Mouse (Mus musculus): Measurements from ENCODE around the gene Agmat. TPM values are rescaled to one million over a fixed set of nuclear protein-coding genes. Genes with fewer than 3 reads are reported as not detected.

The Agmat gene
- not detected in 2 replicates for total RNA-seq (2014; rRNA removed)
- not detected in 2 replicates for polyA plus RNA-seq (2015; fragmentation: Nextera tagmentation; extraction: Ambion mirVana)

DNA sequence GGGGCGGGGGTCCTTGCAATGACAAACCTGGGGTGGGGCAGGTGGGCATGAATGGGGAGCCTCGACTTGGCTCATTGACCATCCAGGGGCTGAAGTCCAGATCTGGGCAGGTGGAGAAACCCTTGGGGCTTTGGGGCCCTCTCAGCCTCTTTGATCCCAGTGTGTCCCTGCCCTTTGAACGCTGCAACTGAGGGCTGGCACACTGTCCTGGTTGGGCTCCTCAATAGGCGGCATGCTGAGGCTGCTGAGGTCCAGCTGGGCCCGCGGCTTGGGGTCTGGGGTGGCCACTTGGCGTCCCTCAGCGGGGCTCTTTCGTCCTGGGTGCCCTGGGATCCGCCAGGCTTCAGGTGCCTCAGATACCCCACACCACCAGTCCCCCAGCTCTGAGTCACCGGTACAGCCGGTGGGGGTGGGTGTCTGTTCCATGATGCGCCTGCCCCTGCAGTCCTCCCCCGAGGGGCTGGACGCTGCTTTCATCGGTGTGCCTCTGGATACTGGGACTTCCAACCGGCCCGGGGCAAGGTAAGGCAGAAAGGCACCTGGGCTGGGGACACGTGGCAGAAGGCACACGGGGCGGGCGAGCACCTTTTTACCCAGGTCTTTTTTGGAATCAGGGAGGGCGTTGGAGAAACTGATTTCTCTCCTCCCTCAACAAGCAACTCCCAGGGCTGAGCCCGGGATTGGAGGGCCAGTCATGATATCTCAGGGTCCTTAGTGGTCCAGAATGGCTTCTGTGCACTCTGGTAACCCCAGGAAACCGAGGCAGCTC lies at the start of gene Agmat:
Gene Agmat (plus strand): TSS at position 95 of the 769 bp plus-strand sequence.
- Histone ChIP-seq H3K4me1 (ENCODE audit: insufficient read depth) (no peaks in the 10 kb centered on the region), H3K27ac (ENCODE audit: low read depth, low read length) (no peak within 1 kb of the TSS), H3K36me3 (ENCODE audit: insufficient read depth) (no peaks in the 10 kb centered on the region), H3K27me3 (ENCODE audit: insufficient read depth, low read length) (no peaks in the 10 kb centered on the region), H3K4me2 (ENCODE audit: low read depth) (no peak within 1 kb of the TSS), H3K4me3 (ENCODE audit: low read depth, low read length) (no peak within 1 kb of the TSS), H3K9ac (no peak within 1 kb of the TSS), H3K9me3 (ENCODE audit: low read length) (no peaks in the 10 kb centered on the region)
- DNase-seq (no peak), ATAC-seq (no peak)
- 28% methylated on average over 25 of the region's 25 CpGs for WGBS
- TF ChIP-seq CTCF (IDR thresholded peaks at IDR 0.05; ENCODE audit: low read depth): no peak

DNA sequence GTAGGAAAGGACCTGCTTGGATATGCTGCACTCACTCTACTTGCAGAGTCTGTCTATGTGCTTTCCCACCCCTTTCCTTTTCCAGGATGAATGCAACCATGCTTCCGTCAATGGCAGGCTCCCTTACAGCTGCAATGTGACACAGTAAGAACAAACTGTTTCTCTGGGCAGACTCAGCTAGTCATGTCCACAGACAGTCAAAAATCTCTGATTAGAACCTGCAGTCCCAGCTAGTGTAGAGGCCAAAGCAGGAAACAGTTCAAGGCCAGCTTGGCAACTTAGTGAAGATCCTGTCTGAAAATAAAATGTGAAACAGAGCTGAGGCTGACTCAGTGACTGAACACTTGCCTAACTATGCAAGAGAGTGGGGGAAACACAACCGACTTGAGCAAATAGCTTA lies 41.8 kb upstream of the Agmat start:
- H3K4me3 ChIP-seq (ENCODE audit: low read depth, low read length): no peak overlapping the region
- 87% methylated on average over 2 of the region's 2 CpGs for WGBS
- TF ChIP-seq CTCF (IDR thresholded peaks at IDR 0.05; ENCODE audit: low read depth): no peak
- H3K36me3 ChIP-seq (ENCODE audit: insufficient read depth): peaks cover 90% of the 10 kb centered on the region
- H3K9ac ChIP-seq: no peak overlapping the region
- no peak overlapping the region for H3K4me2 ChIP-seq (ENCODE audit: low read depth)
- peak overlapping the region; percentile 41; the same call in 1 of the 2 replicates for H3K27ac ChIP-seq (ENCODE audit: low read depth, low read length)
- DNase-seq: no peak
- H3K9me3 ChIP-seq (ENCODE audit: low read length): no peaks in the 10 kb centered on the region
- no peaks in the 10 kb centered on the region for H3K4me1 ChIP-seq (ENCODE audit: insufficient read depth)
- no peaks in the 10 kb centered on the region for H3K27me3 ChIP-seq (ENCODE audit: insufficient read depth, low read length)
- no peak for ATAC-seq

DNA sequence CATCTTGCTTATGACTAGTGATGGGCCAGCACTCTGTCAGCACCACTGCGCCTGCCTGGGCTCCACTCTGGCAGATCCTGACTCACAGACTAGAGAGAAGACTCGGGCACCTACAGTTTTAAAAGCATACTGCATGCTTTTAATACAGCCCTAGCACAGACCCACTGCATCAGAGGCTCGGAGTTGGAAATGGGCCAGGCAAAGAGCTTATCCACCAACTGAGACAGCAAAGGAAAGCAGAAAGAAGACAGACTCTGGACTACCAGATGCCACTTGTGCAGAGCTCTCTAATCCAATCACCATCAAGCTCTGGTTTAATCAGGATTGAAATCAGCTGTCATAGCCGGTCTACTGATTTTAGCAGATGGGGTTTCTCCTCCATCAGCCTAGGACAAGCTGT lies 41.1 kb upstream of the Agmat start:
- peaks cover 86% of the 10 kb centered on the region for H3K36me3 ChIP-seq (ENCODE audit: insufficient read depth)
- H3K9me3 ChIP-seq (ENCODE audit: low read length): no peaks in the 10 kb centered on the region
- H3K27ac ChIP-seq (ENCODE audit: low read depth, low read length): peak overlapping the region; percentile 41; the same call in 1 of the 2 replicates
- H3K27me3 ChIP-seq (ENCODE audit: insufficient read depth, low read length): no peaks in the 10 kb centered on the region
- DNase-seq (peak; percentile 69), ATAC-seq (peak; percentile 93)
- H3K4me1 ChIP-seq (ENCODE audit: insufficient read depth): no peaks in the 10 kb centered on the region
- H3K9ac ChIP-seq: no peak overlapping the region
- no peak overlapping the region for H3K4me2 ChIP-seq (ENCODE audit: low read depth)
- H3K4me3 ChIP-seq (ENCODE audit: low read depth, low read length): no peak overlapping the region
- no peak for TF ChIP-seq CTCF (IDR thresholded peaks at IDR 0.05; ENCODE audit: low read depth)
- 56% methylated on average over 4 of the region's 4 CpGs for WGBS

DNA sequence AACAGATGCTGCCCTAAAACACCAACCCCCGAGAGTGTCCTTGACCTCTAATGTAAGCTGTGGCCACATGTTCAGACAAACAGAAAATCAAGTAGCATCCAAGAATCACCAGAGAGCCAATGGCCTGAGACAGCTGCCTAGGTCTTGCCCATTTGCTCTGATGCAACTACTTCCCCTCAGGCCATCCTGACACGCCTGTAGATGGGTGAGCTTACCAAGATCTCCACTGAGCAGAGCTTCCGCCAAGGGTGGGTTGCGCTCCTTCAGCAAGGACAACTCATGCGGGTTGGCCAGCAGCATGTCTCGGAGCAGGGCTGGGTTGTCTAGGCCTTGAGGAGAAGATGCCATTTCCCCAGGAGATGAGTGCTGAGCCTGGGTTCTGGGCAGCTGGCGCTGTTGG lies 38.5 kb upstream of the Agmat start:
- TF ChIP-seq CTCF (IDR thresholded peaks at IDR 0.05; ENCODE audit: low read depth): no peak
- Histone ChIP-seq H3K4me1 (ENCODE audit: insufficient read depth) (no peaks in the 10 kb centered on the region), H3K9me3 (ENCODE audit: low read length) (no peaks in the 10 kb centered on the region), H3K27me3 (ENCODE audit: insufficient read depth, low read length) (no peaks in the 10 kb centered on the region), H3K9ac (no peak overlapping the region), H3K27ac (ENCODE audit: low read depth, low read length) (no peak overlapping the region), H3K4me2 (ENCODE audit: low read depth) (no peak overlapping the region), H3K36me3 (ENCODE audit: insufficient read depth) (peaks cover 81% of the 10 kb centered on the region), H3K4me3 (ENCODE audit: low read depth, low read length) (no peak overlapping the region)
- WGBS: 96% methylated on average over 7 of the region's 7 CpGs
- ATAC-seq (no peak), DNase-seq (no peak)

DNA sequence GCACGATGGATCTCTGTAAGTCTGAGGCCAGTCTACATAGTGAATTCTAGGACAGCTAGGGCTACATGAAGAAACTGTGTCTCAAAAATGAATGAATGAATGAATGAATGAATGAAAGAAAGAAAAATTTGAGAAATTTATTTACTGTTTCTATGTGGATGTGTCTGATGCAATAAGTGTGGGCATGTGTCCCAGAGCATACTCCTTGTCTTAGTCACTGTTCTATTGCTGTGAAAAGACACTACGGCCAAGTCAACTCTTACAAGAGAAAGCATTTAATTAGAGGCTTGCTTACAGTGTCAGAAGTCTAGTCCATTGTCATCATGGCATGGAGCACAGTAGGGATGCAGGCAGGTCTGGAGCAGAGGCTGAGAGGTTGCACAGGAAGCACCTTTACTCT lies 37.5 kb upstream of the Agmat start:
- Histone ChIP-seq H3K9ac (no peak overlapping the region), H3K4me1 (ENCODE audit: insufficient read depth) (no peaks in the 10 kb centered on the region), H3K9me3 (ENCODE audit: low read length) (no peaks in the 10 kb centered on the region), H3K4me2 (ENCODE audit: low read depth) (no peak overlapping the region), H3K36me3 (ENCODE audit: insufficient read depth) (peaks cover 74% of the 10 kb centered on the region), H3K27me3 (ENCODE audit: insufficient read depth, low read length) (no peaks in the 10 kb centered on the region), H3K27ac (ENCODE audit: low read depth, low read length) (no peak overlapping the region), H3K4me3 (ENCODE audit: low read depth, low read length) (no peak overlapping the region)
- no peak for ATAC-seq
- DNase-seq: no peak
- 97% methylated on average over 2 of the region's 2 CpGs for WGBS
- TF ChIP-seq CTCF (IDR thresholded peaks at IDR 0.05; ENCODE audit: low read depth): no peak

DNA sequence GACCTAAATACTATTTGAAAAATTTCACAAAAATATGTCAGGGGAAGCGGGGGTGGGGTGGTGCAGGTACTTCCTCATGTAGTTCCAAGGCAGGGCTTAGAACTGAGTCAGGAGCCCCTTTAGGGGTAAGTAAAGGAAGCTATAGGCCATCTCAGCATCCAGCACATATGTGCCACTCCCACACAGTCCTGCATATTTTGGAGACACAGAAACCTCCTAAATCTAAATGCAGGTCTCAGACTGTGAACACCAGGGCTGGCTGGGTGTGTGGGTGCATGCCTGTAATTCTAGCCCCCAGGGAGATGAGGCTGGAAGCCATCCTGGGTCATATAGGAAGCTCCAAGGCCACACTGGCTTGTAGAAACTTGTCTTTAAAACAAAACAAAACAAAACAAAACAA lies 35.2 kb upstream of the Agmat start:
- no peak for TF ChIP-seq CTCF (IDR thresholded peaks at IDR 0.05; ENCODE audit: low read depth)
- no peak overlapping the region for H3K4me2 ChIP-seq (ENCODE audit: low read depth)
- ATAC-seq (no peak), DNase-seq (no peak)
- peaks cover 52% of the 10 kb centered on the region for H3K36me3 ChIP-seq (ENCODE audit: insufficient read depth)
- no peaks in the 10 kb centered on the region for H3K27me3 ChIP-seq (ENCODE audit: insufficient read depth, low read length)
- WGBS: 98% methylated on average over 1 of the region's 1 CpGs
- H3K9me3 ChIP-seq (ENCODE audit: low read length): no peaks in the 10 kb centered on the region
- no peak overlapping the region for H3K27ac ChIP-seq (ENCODE audit: low read depth, low read length)
- H3K4me3 ChIP-seq (ENCODE audit: low read depth, low read length): no peak overlapping the region
- no peak overlapping the region for H3K9ac ChIP-seq
- H3K4me1 ChIP-seq (ENCODE audit: insufficient read depth): no peaks in the 10 kb centered on the region

DNA sequence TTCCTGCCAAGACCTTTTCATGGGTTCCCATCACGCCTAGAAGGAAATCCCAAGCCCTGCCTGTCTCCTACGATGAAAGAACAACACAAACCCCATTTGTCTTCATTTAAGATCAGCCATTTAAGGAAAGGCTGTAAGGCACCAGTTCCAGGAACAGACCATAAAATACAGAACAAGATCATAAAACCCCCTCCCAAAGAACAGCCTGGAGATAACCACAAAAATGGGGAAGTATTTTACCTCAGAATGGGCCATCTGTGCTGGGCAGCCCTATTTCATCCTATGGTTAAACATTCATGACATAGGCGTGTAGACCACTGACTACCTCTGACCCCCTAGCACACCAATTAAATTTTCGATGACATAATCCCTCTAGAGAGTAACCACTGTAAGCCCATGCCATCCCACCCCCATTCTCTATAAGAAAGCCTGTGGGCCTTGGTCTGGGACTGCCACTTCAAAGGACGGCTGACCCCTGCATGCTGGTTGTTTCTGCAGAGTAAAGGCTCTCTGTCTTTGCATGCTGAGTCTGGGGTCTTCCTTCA lies 32.8 kb upstream of the Agmat start:
- DNase-seq (no peak), ATAC-seq (no peak)
- WGBS: 90% methylated on average over 5 of the region's 5 CpGs
- H3K27me3 ChIP-seq (ENCODE audit: insufficient read depth, low read length): no peaks in the 10 kb centered on the region
- no peak for TF ChIP-seq CTCF (IDR thresholded peaks at IDR 0.05; ENCODE audit: low read depth)
- H3K4me3 ChIP-seq (ENCODE audit: low read depth, low read length): no peak overlapping the region
- H3K9ac ChIP-seq: no peak overlapping the region
- H3K9me3 ChIP-seq (ENCODE audit: low read length): no peaks in the 10 kb centered on the region
- no peak overlapping the region for H3K27ac ChIP-seq (ENCODE audit: low read depth, low read length)
- no peak overlapping the region for H3K4me2 ChIP-seq (ENCODE audit: low read depth)
- H3K36me3 ChIP-seq (ENCODE audit: insufficient read depth): peaks cover 30% of the 10 kb centered on the region
- H3K4me1 ChIP-seq (ENCODE audit: insufficient read depth): no peaks in the 10 kb centered on the region
